Mouse (Mus musculus): ENCODE data around the gene Mab21l1.

Gene Mab21l1

GRCm38 (mm10) chr3:55782056-55782687, at the start of gene Mab21l1:
Gene Mab21l1, plus strand, starts transcription at chr3:55782510.
- no peak for DNase-seq (ENCODE audit: low spot score in 2 of 2)

GRCm38 (mm10) chr3:55733665-55734064, 48.6 kb upstream of the Mab21l1 start:
- DNase-seq (ENCODE audit: low spot score in 2 of 2), result no peak

GRCm38 (mm10) chr3:55741428-55741827, 40.9 kb upstream of the Mab21l1 start:
- no peak for DNase-seq (ENCODE audit: low spot score in 2 of 2)

GRCm38 (mm10) chr3:55742218-55742617, 40.1 kb upstream of the Mab21l1 start:
- no peak for DNase-seq (ENCODE audit: low spot score in 2 of 2)

GRCm38 (mm10) chr3:55742654-55743053, 39.7 kb upstream of the Mab21l1 start:
- no peak for DNase-seq (ENCODE audit: low spot score in 2 of 2)

GRCm38 (mm10) chr3:55743885-55744284, 38.4 kb upstream of the Mab21l1 start:
- DNase-seq (ENCODE audit: low spot score in 2 of 2), result no peak

- no peak for DNase-seq (ENCODE audit: low spot score in 2 of 2)
These were observed 31.8 kb upstream of the Mab21l1 start for GRCm38 (mm10) chr3:55750445-55751065.

- no peak for DNase-seq (ENCODE audit: low spot score in 2 of 2)
These were observed 30.9 kb upstream of the Mab21l1 start for GRCm38 (mm10) chr3:55751363-55751762.

GRCm38 (mm10) chr3:55752558-55752957, 29.8 kb upstream of the Mab21l1 start:
- DNase-seq (ENCODE audit: low spot score in 2 of 2), result no peak

- DNase-seq (ENCODE audit: low spot score in 2 of 2), result no peak
These were observed 28.4 kb upstream of the Mab21l1 start for GRCm38 (mm10) chr3:55753872-55754271.

- no peak for DNase-seq (ENCODE audit: low spot score in 2 of 2)
These were observed 27.2 kb upstream of the Mab21l1 start for GRCm38 (mm10) chr3:55754981-55755608.

- no peak for DNase-seq (ENCODE audit: low spot score in 2 of 2)
These were observed 26.3 kb upstream of the Mab21l1 start for GRCm38 (mm10) chr3:55755805-55756601.

- no peak for DNase-seq (ENCODE audit: low spot score in 2 of 2)
These were observed 25.6 kb upstream of the Mab21l1 start for GRCm38 (mm10) chr3:55756602-55757190.

GRCm38 (mm10) chr3:55758297-55758696, 24.0 kb upstream of the Mab21l1 start:
- no peak for DNase-seq (ENCODE audit: low spot score in 2 of 2)

GRCm38 (mm10) chr3:55763591-55763990, 18.7 kb upstream of the Mab21l1 start:
- DNase-seq (ENCODE audit: low spot score in 2 of 2), result no peak

- no peak for DNase-seq (ENCODE audit: low spot score in 2 of 2)
These were observed 13.7 kb upstream of the Mab21l1 start for GRCm38 (mm10) chr3:55768654-55769053.

- DNase-seq (ENCODE audit: low spot score in 2 of 2), result no peak
These were observed 13.0 kb upstream of the Mab21l1 start for GRCm38 (mm10) chr3:55769308-55769707.

GRCm38 (mm10) chr3:55774203-55774602, 8.1 kb upstream of the Mab21l1 start:
- no peak for DNase-seq (ENCODE audit: low spot score in 2 of 2)

- DNase-seq (ENCODE audit: low spot score in 2 of 2), result no peak
These were observed 7.1 kb upstream of the Mab21l1 start for GRCm38 (mm10) chr3:55775245-55775644.

- DNase-seq (ENCODE audit: low spot score in 2 of 2), result no peak
These were observed 6.6 kb upstream of the Mab21l1 start for GRCm38 (mm10) chr3:55775753-55776152.

GRCm38 (mm10) chr3:55777501-55777900, 4.8 kb upstream of the Mab21l1 start:
- no peak for DNase-seq (ENCODE audit: low spot score in 2 of 2)

All from spleen, postnatal 14 days (tissue).